Mouse (Mus musculus): Measurements from ENCODE around the gene Sh2d7. TPM values are rescaled to one million over a fixed set of nuclear protein-coding genes. Genes with fewer than 3 reads are reported as not detected.
A peak's percentile ranks its signal among the peaks of the same experiment; 100 is the strongest.
"Not testable (repeated sequence)": the region's sequence is repeated elsewhere in the genome, so short reads cannot be mapped to it uniquely, and the experiment has no call there.

The Sh2d7 gene
- polyA plus RNA-seq, 1 experiment from 2014 or later: not detected

- Histone ChIP-seq H3K4me1 (ENCODE audit: control insufficient read depth, insufficient read depth, low read length) (no peaks in the 10 kb centered on the region), H3K27me3 (ENCODE audit: control insufficient read depth, insufficient read depth, low read length) (no peaks in the 10 kb centered on the region), H3K9me3 (ENCODE audit: control insufficient read depth, low read length) (no peaks in the 10 kb centered on the region), H3K4me3 (ENCODE audit: low read depth, low read length) (no peak overlapping the region), H3K36me3 (ENCODE audit: control insufficient read depth, insufficient read depth, low read length) (no peaks in the 10 kb centered on the region), H3K4me2 (ENCODE audit: low read depth, severe bottlenecking) (no peak overlapping the region), H3K27ac (replicated peaks; ENCODE audit: low read depth, low read length) (no peak overlapping the region), H3K9ac (ENCODE audit: low read length) (no peak overlapping the region)
- whole genome bisulfite sequencing: 73% methylated on average over 9 of the region's 9 CpGs
- ATAC-seq (ENCODE audit: insufficient number of reproducible peaks, low FRiP score, low TSS enrichment, low read depth): no peak
- DNase-seq (ENCODE audit: low spot score): no peak
These were observed 32.5 kb downstream of the Sh2d7 start for GRCm38 (mm10) chr9:54571130-54571839.

DNA sequence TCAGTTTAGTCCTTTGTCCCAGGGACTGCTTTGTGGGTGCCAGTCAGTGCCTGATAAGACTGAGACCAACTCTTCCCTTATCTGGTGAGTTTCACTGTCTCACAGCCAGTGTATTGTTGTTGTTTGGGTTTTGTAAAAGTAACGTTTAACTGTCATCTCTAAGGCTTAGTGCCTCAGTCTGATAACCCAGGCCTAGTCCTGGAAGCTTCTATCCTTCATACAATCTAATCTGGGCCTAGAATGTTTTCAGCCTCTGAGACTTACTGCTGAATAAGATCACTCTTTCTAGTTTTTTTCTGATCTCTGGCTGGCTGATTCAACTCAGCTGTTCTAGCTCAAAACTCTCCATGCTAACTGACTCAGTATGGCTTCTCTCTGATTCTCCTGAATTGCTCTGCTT lies 44.9 kb downstream of the Sh2d7 start:
- Histone ChIP-seq H3K36me3 (ENCODE audit: control insufficient read depth, insufficient read depth, low read length) (no peaks in the 10 kb centered on the region), H3K4me1 (ENCODE audit: control insufficient read depth, insufficient read depth, low read length) (peaks cover 8% of the 10 kb centered on the region; the same call in 1 of the 2 replicates), H3K9ac (ENCODE audit: low read length) (no peak overlapping the region), H3K4me3 (ENCODE audit: low read depth, low read length) (no peak overlapping the region), H3K27me3 (ENCODE audit: control insufficient read depth, insufficient read depth, low read length) (no peaks in the 10 kb centered on the region), H3K4me2 (ENCODE audit: low read depth, severe bottlenecking) (no peak overlapping the region), H3K27ac (replicated peaks; ENCODE audit: low read depth, low read length) (no peak overlapping the region), H3K9me3 (ENCODE audit: control insufficient read depth, low read length) (no peaks in the 10 kb centered on the region)
- 53% methylated on average over 1 of the region's 1 CpGs for WGBS
- DNase-seq (ENCODE audit: low spot score) (no peak), ATAC-seq (ENCODE audit: insufficient number of reproducible peaks, low FRiP score, low TSS enrichment, low read depth) (no peak)

DNA sequence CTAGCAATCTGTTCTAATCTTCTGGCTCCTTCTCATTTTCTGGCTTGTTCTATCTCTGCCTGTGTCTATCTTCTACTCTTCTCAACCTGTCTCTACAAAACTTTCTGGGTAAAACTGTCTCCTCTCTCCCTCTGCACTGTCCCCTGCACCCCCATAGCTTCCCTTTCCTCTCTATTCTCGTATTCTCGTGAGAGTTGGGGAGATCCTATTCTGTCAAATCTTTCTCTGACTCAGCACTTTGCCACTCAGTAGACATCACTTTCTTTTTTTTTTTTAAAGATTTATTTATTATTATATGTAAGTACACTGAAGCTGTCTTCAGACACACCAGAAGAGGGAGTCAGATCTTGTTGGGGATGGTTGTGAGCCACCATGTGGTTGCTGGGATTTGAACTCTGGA lies 45.3 kb downstream of the Sh2d7 start:
- not testable (repeated sequence) for ATAC-seq (ENCODE audit: insufficient number of reproducible peaks, low FRiP score, low TSS enrichment, low read depth); H3K4me2 ChIP-seq (ENCODE audit: low read depth, severe bottlenecking); H3K4me3 ChIP-seq (ENCODE audit: low read depth, low read length); H3K27me3 ChIP-seq (ENCODE audit: control insufficient read depth, insufficient read depth, low read length); H3K4me1 ChIP-seq (ENCODE audit: control insufficient read depth, insufficient read depth, low read length); H3K36me3 ChIP-seq (ENCODE audit: control insufficient read depth, insufficient read depth, low read length); DNase-seq (ENCODE audit: low spot score); H3K9ac ChIP-seq (ENCODE audit: low read length); H3K9me3 ChIP-seq (ENCODE audit: control insufficient read depth, low read length); H3K27ac ChIP-seq (replicated peaks; ENCODE audit: low read depth, low read length)
- 78% methylated on average over 2 of the region's 2 CpGs for WGBS

DNA sequence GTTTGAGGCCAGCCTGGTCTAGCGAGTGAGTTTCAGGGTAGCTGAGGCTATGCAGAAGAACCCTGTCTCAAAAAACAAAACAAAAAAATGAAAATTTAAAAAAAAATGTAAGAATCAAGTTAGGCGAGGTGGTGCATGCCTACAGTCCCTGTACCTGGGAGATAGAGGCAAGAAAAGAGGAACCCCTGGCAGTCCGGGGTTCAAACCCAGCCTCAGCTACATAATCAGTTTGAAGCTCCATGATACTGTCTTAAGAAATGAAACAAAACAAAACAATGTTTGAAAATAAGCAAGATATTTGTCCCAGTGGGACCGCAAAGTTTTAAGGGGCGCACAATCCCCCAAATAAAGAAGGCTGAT lies 47.0 kb downstream of the Sh2d7 start:
- Histone ChIP-seq H3K36me3 (ENCODE audit: control insufficient read depth, insufficient read depth, low read length) (no peaks in the 10 kb centered on the region), H3K4me2 (ENCODE audit: low read depth, severe bottlenecking) (peak overlapping the region; percentile 42), H3K9ac (ENCODE audit: low read length) (peak overlapping the region; percentile 43; the same call in 1 of the 2 replicates), H3K9me3 (ENCODE audit: control insufficient read depth, low read length) (no peaks in the 10 kb centered on the region), H3K4me1 (ENCODE audit: control insufficient read depth, insufficient read depth, low read length) (peaks cover 8% of the 10 kb centered on the region; the same call in 1 of the 2 replicates), H3K27ac (replicated peaks; ENCODE audit: low read depth, low read length) (no peak overlapping the region), H3K27me3 (ENCODE audit: control insufficient read depth, insufficient read depth, low read length) (no peaks in the 10 kb centered on the region), H3K4me3 (ENCODE audit: low read depth, low read length) (peak overlapping the region; percentile 93)
- 30% methylated on average over 5 of the region's 5 CpGs for WGBS
- no peak for DNase-seq (ENCODE audit: low spot score)
- ATAC-seq (ENCODE audit: insufficient number of reproducible peaks, low FRiP score, low TSS enrichment, low read depth): peak; percentile 18; the same call in 1 of the 2 replicates

DNA sequence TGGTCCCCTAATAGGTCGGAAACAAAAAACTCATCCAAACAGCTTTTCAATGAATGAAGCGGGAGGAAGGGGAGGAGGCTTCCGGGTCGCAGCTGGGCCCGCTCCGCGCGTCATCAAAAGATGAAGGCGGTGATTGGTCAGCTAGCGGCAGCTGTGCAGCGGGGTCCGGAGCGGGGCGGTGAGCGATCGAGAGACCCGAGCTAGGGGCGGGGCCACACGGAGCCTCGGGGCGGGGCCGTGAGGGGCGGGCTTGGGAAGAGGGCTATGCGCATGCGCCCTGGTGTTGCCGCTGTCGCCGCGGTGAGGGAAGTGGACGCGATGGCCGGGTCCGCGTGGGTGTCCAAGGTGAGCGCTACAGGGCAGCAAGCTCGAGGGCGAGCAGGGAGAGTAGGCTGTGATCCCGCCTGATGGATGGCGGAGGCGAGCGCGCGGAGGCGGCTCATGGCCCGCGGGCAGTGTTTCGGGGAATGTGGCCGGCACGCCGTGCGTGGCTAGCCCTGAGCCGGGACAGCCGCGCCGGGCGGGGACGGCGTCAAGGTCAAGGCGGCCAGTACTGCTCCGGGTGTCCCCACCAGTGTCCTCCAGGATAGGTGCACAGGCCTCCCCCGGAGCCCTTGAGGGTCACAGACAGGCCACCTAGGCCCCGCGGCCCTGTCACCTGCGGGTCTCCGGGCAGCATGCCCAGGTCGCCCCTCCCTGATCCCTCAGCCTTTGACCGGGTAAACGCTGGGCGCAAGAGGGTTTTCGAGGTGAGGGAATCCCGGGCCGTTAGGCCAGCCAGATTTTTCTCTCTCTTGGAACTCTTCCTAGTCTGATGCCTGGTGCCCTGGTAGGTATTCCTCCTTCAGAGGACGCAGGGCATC lies 47.6 kb downstream of the Sh2d7 start, which contains the start of gene Idh3a:
Gene Idh3a (plus strand): TSS at position 136 of the 863 bp plus-strand sequence.
- Histone ChIP-seq H3K9ac (ENCODE audit: low read length) (peak within 1 kb of the TSS; percentile 78), H3K4me3 (ENCODE audit: low read depth, low read length) (peak within 1 kb of the TSS; percentile 93), H3K36me3 (ENCODE audit: control insufficient read depth, insufficient read depth, low read length) (no peaks in the 10 kb centered on the region), H3K4me1 (ENCODE audit: control insufficient read depth, insufficient read depth, low read length) (peaks cover 8% of the 10 kb centered on the region; the same call in 1 of the 2 replicates), H3K4me2 (ENCODE audit: low read depth, severe bottlenecking) (peak within 1 kb of the TSS; percentile 85), H3K27ac (replicated peaks; ENCODE audit: low read depth, low read length) (no peak within 1 kb of the TSS), H3K27me3 (ENCODE audit: control insufficient read depth, insufficient read depth, low read length) (no peaks in the 10 kb centered on the region), H3K9me3 (ENCODE audit: control insufficient read depth, low read length) (no peaks in the 10 kb centered on the region)
- under 1% methylated on average over 73 of the region's 73 CpGs for WGBS
- peak; percentile 98 for ATAC-seq (ENCODE audit: insufficient number of reproducible peaks, low FRiP score, low TSS enrichment, low read depth)
- peak; percentile 100 for DNase-seq (ENCODE audit: low spot score)

- peaks cover 8% of the 10 kb centered on the region; the same call in 1 of the 2 replicates for H3K4me1 ChIP-seq (ENCODE audit: control insufficient read depth, insufficient read depth, low read length)
- no peak overlapping the region for H3K9ac ChIP-seq (ENCODE audit: low read length)
- 64% methylated on average over 4 of the region's 4 CpGs for WGBS
- no peaks in the 10 kb centered on the region for H3K9me3 ChIP-seq (ENCODE audit: control insufficient read depth, low read length)
- ATAC-seq (ENCODE audit: insufficient number of reproducible peaks, low FRiP score, low TSS enrichment, low read depth) (no peak), DNase-seq (ENCODE audit: low spot score) (no peak)
- H3K4me3 ChIP-seq (ENCODE audit: low read depth, low read length): no peak overlapping the region
- H3K27me3 ChIP-seq (ENCODE audit: control insufficient read depth, insufficient read depth, low read length): no peaks in the 10 kb centered on the region
- no peak overlapping the region for H3K4me2 ChIP-seq (ENCODE audit: low read depth, severe bottlenecking)
- H3K27ac ChIP-seq (replicated peaks; ENCODE audit: low read depth, low read length): no peak overlapping the region
- no peaks in the 10 kb centered on the region for H3K36me3 ChIP-seq (ENCODE audit: control insufficient read depth, insufficient read depth, low read length)
These were observed 49.1 kb downstream of the Sh2d7 start for GRCm38 (mm10) chr9:54587863-54588262.

- H3K9ac ChIP-seq (ENCODE audit: low read length); H3K27ac ChIP-seq (replicated peaks; ENCODE audit: low read depth, low read length); H3K4me2 ChIP-seq (ENCODE audit: low read depth, severe bottlenecking); H3K27me3 ChIP-seq (ENCODE audit: control insufficient read depth, insufficient read depth, low read length); DNase-seq (ENCODE audit: low spot score); H3K9me3 ChIP-seq (ENCODE audit: control insufficient read depth, low read length); H3K4me1 ChIP-seq (ENCODE audit: control insufficient read depth, insufficient read depth, low read length); H3K4me3 ChIP-seq (ENCODE audit: low read depth, low read length); ATAC-seq (ENCODE audit: insufficient number of reproducible peaks, low FRiP score, low TSS enrichment, low read depth): not testable (repeated sequence)
- H3K36me3 ChIP-seq (ENCODE audit: control insufficient read depth, insufficient read depth, low read length): peaks cover 11% of the 10 kb centered on the region; the same call in 1 of the 2 replicates
- 83% methylated on average over 4 of the region's 4 CpGs for WGBS
These were observed 54.9 kb downstream of the Sh2d7 start for GRCm38 (mm10) chr9:54593652-54594051.
